Mouse (Mus musculus) cortical plate, adult 2 months (tissue): ENCODE results near the gene Cdh7. TPM values are rescaled to one million over a fixed set of nuclear protein-coding genes. Genes with fewer than 3 reads are reported as not detected.

ENCODE experiments used
- H3K27ac ChIP-seq: fragments of 200-500 bp; 2 replicates; pipeline ENCODE4 v1.5.1; 2012; ENCODE audit warnings: low read length, control low read depth, inconsistent platforms; ENCODE audit not compliant: insufficient read depth
- H3K4me1 ChIP-seq: fragments of 200-500 bp; 2 replicates; pipeline ENCODE4 v1.6.1; 2011; ENCODE audit warnings: low read length; ENCODE audit not compliant: control insufficient read depth, insufficient read depth
- H3K4me3 ChIP-seq: fragments of 200-500 bp; 2 replicates; pipeline ENCODE4 v1.5.1; 2011; ENCODE audit warnings: mild to moderate bottlenecking, low read length, control low read depth; ENCODE audit not compliant: insufficient read depth
- CTCF ChIP-seq: fragments of 200-500 bp; IDR thresholded peaks from 2 replicates; pipeline ENCODE4 v1.5.1; 2011; ENCODE audit warnings: mild to moderate bottlenecking, control low read depth, low read length; ENCODE audit not compliant: insufficient read depth; ENCODE audit errors: extremely low read depth
- POLR2A ChIP-seq: fragments of 200-500 bp; IDR thresholded peaks from 2 replicates; pipeline ENCODE4 v1.6.1; 2011; ENCODE audit warnings: mild to moderate bottlenecking, low read length, control low read depth; ENCODE audit not compliant: insufficient read depth; ENCODE audit errors: extremely low read depth
- polyA plus RNA-seq: library from polyadenylated mRNA; depleted of rRNA; stranded (reverse); fragments of >200 nt; gene quantifications from 2 replicates; pipeline ENCODE4 v1.2.3, GENCODE M21; 2012; rRNA removed

Cdh7 gene
- polyA plus RNA-seq = 10.5 and 11.5 TPM in 2 replicates

DNA sequence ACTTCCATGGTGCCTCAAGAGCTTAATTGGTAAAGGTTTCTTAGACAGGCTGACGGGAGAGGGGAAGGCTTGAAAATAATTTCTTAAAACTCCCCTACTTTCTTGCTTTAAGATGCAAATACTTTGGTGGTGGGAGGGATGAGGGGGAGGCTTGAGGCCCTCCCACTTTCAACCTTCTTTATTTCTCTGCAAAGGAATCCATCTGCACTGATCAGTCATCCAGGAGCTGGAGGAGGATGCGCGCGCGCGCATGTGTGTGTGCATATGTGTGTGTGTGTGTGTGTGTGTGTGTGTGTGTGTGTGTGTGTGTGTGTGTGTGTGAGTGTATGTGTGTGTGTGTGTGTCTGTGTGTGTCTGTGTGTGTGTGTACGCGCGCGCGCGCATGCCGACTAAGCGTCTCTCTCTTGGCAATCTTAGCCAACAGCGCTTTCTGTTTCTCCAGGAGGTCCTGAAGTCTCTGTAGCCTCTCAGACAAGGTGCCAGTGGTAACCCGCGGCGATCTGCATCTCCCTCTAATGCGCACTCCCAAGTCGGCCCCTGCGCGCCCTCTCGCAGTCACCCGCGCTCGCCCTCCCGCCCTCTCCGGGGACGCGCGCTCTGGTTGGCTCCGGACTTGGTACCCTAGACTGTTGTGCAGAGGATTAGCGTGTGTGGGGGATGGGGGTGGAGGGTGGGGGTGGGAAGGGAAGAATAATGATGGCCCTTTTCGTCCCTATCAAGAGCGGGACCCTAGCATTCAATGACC is at the start of gene Cdh7:
Gene Cdh7 (plus strand): TSS at position 368 of the 745 bp plus-strand sequence.
- TF ChIP-seq CTCF (no peak), POLR2A (0 out of 2 replicates have a peak, but pooled peaks have one; percentile 16)
- Histone ChIP-seq H3K27ac (peak within 1 kb of the TSS; percentile 24; the same call in 1 of the 2 replicates), H3K4me1 (no peaks in the 10 kb centered on the region), H3K4me3 (peak within 1 kb of the TSS; percentile 57)

DNA sequence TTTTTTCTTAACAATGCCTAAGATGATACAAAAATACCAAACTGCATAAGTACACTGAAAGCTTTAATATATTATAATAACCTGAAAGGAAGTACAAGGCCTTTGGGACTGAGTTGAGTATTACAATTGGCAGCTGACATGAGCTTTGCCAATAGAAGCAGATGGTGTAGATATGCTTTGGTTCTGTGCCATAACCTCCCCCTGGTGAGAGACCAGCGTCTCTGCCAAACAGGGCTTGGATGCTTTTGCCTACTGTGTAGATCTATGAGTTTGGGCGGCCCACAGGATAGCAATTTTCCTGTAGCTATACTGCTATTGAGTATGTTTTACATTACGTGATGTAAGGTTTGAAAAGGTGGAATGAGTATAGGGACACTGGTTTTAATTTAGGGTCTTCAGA is 49.6 kb upstream of the Cdh7 start:
- Histone ChIP-seq H3K4me1 (no peaks in the 10 kb centered on the region), H3K4me3 (no peak overlapping the region), H3K27ac (no peak overlapping the region)
- TF ChIP-seq CTCF (no peak), POLR2A (no peak)

DNA sequence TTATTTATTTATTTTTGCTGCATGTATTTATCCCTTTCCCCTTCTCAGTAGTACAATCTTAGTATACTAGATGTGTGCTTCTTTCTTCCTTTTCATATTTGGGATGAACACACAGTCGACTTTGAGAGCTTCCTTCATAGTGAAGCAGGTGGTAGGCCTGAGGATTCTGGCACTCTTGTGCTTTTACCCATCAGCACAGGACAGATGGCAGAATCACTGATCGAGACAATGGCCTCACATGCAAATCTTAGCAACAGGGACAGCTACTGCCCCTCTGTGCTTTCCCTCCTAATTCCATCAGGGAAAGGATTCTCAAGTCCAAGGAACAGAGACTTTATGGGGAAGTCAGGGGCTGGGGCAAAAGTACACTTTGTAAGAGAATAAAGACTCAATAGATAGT is 33.7 kb upstream of the Cdh7 start:
- TF ChIP-seq CTCF (no peak), POLR2A (no peak)
- H3K27ac ChIP-seq = no peak overlapping the region
- H3K4me1 ChIP-seq = no peaks in the 10 kb centered on the region
- no peak overlapping the region for H3K4me3 ChIP-seq

DNA sequence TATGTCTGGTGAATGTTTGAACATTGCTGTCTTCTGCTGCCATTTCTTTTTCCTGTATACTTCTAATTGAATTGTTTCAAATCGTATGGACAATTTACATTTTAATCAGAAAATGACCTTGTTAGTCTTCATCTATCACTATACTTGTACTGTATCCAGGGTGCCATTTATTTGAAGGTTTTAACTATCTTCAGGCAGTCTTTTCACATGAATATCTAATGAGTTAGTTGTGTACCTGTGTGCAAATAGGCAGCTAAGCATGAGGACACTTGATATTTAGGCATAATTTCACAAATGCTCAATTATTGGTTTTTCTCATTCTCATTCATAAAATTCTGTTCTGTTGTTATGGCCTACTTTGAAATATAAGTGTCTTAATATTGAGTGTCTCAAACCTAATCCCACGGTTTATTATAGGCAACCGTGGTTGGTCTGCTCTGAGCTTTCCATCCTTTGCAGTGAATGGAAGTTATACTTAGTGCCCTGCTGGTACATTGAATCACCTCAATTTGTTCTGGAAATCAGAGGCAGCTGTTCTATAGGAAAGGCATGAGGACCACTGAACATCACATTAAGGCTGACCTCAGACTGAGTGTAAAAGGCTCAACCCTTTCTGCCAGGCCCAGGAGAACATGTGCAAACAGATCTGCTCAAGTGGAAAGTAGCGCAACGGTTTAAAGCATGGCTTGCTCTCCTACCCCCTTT is 10.4 kb upstream of the Cdh7 start:
- H3K4me1 ChIP-seq = no peaks in the 10 kb centered on the region
- no peak overlapping the region for H3K27ac ChIP-seq
- TF ChIP-seq POLR2A = no peak
- no peak for TF ChIP-seq CTCF
- H3K4me3 ChIP-seq = no peak overlapping the region

DNA sequence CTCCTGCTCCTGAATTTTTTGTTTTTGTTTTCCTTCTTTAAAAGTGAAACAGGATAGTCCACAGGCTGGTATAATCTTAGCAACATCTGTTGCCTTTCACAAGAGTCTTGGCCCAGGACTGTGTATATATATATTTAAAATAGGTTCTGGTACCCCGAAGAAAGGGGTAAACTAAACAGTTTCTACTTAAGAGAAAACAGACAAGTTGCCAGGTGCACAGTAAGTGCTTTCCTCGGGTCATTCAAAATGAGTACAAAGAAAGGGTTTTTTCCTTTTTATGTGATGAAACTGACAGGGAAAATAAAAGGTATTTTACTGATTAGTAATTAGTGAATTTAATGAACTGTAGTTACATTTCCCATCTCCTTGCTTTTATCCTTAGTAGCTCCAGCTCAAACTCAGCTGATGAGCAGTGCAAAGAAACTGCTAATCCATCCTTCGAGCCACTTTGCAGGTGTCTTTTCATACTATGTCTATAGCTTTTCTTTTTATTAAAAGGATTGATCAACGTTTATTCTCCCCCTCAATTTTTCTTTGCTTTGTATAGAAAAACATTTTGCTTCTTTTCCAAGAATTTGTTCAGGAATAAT is 9.7 kb upstream of the Cdh7 start:
- Histone ChIP-seq H3K4me3 (no peak overlapping the region), H3K27ac (no peak overlapping the region), H3K4me1 (no peaks in the 10 kb centered on the region)
- no peak for TF ChIP-seq POLR2A
- TF ChIP-seq CTCF = no peak

DNA sequence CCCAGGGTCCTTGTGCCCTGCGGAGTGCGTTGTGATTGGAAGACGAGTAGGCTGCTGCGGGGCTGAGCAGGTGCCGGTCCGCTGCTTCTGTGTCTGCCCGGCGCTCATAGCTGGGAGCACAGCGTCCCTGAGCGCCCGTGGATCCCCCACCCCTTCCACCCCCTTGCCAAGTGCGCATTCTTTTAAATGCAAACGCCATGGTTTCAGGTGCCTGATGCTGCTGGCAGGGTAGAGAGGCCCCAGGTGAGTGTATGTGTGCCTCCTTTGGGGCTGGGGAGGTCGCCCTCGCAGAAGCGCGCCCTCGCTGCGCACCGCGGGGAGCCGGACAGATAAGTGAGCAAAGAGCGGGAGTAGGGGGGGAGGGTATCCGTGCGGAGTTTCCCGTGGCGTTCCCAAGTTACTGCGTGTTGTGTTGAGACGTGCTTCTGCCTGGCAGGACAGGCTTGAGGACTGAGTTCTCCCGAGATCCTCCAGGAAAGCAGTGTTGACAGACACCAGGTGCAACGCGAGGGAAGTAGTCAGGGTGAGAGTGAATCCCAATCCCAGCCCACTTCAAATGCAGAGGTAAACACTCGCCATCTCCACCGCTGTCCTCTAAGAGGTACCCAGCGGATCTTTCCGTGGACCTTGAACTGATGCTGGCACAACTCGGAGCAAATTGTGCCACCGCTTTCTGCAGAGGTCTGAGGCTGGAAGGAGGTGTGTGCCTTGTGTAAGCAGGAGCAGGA is 742 bp downstream of the Cdh7 start:
- TF ChIP-seq POLR2A (peak; percentile 43; the same call in 1 of the 2 replicates), CTCF (no peak)
- peak overlapping the region; percentile 57 for H3K4me3 ChIP-seq
- peak overlapping the region; percentile 24; the same call in 1 of the 2 replicates for H3K27ac ChIP-seq
- no peaks in the 10 kb centered on the region for H3K4me1 ChIP-seq

DNA sequence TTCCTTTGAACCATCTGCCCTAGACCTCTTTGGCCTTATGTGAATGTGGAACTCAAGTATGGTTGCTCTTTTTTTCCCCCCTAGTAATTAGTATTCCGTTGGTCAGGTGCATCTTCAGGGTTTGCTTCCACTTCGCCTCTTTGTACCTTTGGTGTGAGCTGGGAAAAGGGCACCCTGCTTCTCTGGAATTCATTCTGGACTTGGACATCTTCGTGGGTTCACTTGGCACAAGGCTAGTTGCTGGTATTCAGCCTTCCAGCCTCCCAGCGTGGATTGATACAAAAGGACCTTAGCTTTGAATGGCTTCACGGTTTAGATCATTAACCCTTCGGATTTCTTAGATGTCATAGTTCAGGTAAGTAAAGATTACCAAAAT is 1.3 kb downstream of the Cdh7 start:
- TF ChIP-seq POLR2A (no peak), CTCF (no peak)
- Histone ChIP-seq H3K4me3 (peak overlapping the region; percentile 57), H3K4me1 (no peaks in the 10 kb centered on the region), H3K27ac (no peak overlapping the region)

DNA sequence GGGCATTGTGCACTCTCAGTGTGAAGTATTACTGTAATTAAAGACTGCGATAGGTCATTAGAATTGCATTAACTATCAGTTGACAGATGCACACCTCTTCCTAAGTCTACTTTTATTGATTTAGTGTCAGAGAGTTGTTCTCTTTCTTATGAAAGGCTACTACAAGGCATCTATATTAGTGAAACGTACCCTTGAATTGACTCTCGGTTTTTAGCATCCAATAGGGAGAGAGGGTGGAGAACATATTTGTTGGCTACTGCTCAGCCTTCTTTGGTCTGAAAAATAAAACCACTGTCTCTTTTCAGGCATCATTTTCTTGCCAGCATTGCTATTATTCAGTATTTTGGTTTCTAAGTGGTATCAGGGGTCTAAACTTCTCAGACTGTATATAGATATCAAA is 2.5 kb downstream of the Cdh7 start:
- Histone ChIP-seq H3K27ac (no peak overlapping the region), H3K4me1 (no peaks in the 10 kb centered on the region), H3K4me3 (peak overlapping the region; percentile 12; the same call in 1 of the 2 replicates)
- TF ChIP-seq POLR2A (no peak), CTCF (no peak)

DNA sequence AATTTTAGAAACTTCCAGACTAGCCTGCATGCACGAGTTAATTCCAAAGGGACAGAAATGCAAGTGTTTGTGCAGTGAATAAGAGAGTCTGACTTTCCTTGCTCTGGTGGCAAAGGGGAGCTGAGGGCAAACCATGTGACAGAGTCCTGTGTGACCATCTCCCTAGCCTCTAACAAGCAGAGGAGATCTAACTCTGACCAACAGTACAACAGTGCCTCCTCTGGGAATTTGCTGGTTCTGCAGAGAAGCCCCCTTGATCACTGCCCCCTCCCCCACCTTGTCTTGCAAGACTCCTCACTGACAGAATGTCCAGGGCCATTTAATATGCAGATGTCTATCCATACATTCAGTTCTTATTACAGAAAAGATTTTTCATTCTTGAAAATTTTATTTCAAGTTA is 3.2 kb downstream of the Cdh7 start:
- TF ChIP-seq POLR2A (no peak), CTCF (peak; percentile 50; the same call in 1 of the 2 replicates)
- peak overlapping the region; percentile 12 for H3K4me3 ChIP-seq
- no peak overlapping the region for H3K27ac ChIP-seq
- H3K4me1 ChIP-seq = no peaks in the 10 kb centered on the region
